Mouse (Mus musculus) lung, postnatal 0 days (tissue): ENCODE data around the gene Emd. TPM values are rescaled to one million over a fixed set of nuclear protein-coding genes. Genes with fewer than 3 reads are reported as not detected.

Experiments
- ATAC-seq: fragments of 200-750 bp; cut with Nextera tagmentation; 2 replicates; pipeline ENCODE4 v1.8.0; 2017; ENCODE audit warnings: moderate library complexity
- DNase-seq: peaks from one replicate; pipeline ENCODE4 v3.0.0-alpha.2; 2016; ENCODE audit warnings: low spot score
- H3K27ac ChIP-seq: fragments of 300-500 bp; sonication (generic); 2 replicates; pipeline ENCODE4 v1.5.1; 2014; ENCODE audit warnings: antibody characterized with exemption, mild to moderate bottlenecking, low read length, mixed read lengths
- H3K27me3 ChIP-seq: fragments of 300-500 bp; sonication (generic); replicated peaks from 2 replicates; pipeline ENCODE4 v1.6.1; 2014; ENCODE audit warnings: low read length, mixed read lengths; ENCODE audit not compliant: insufficient read depth
- H3K36me3 ChIP-seq: fragments of 300-500 bp; sonication (generic); 2 replicates; pipeline ENCODE4 v1.6.1; 2014; ENCODE audit warnings: low read length, mixed read lengths; ENCODE audit not compliant: insufficient read depth
- H3K4me1 ChIP-seq: fragments of 300-500 bp; sonication (generic); 2 replicates; pipeline ENCODE4 v1.6.1; 2014; ENCODE audit warnings: antibody characterized with exemption, low read depth, low read length, mixed read lengths; ENCODE audit not compliant: insufficient read depth
- H3K4me2 ChIP-seq: fragments of 300-500 bp; sonication (generic); replicated peaks from 2 replicates; pipeline ENCODE4 v1.6.1; 2014; ENCODE audit warnings: low read depth, mild to moderate bottlenecking, low read length, moderate library complexity, mixed read lengths
- H3K4me3 ChIP-seq: fragments of 300-500 bp; sonication (generic); 2 replicates; pipeline ENCODE4 v1.5.1; 2014; ENCODE audit warnings: low read depth, low read length
- H3K9ac ChIP-seq: fragments of 300-500 bp; sonication (generic); replicated peaks from 2 replicates; pipeline ENCODE4 v1.6.1; 2014; ENCODE audit warnings: low read depth, mild to moderate bottlenecking
- H3K9me3 ChIP-seq: fragments of 300-500 bp; sonication (generic); 2 replicates; pipeline ENCODE4 v1.6.1; 2016; ENCODE audit warnings: low read length, mixed read lengths
- CTCF ChIP-seq: IDR thresholded peaks from 2 replicates; pipeline ENCODE4 v1.5.1; 2016; ENCODE audit warnings: antibody characterized with exemption, mild to moderate bottlenecking
- EP300 ChIP-seq: IDR thresholded peaks from 2 replicates; pipeline ENCODE4 v1.6.1; 2016; ENCODE audit warnings: antibody characterized with exemption, mild to moderate bottlenecking, control low read depth
- WGBS: fragments of 180-500 bp; shearing (Covaris S2); extraction: QIAGEN DNeasy Blood & Tissue Kit; methylation state at CpG from one replicate; pipeline ENCODE4 v1.1.7; 2014; 5-methylcytosine and 5-hydroxymethylcytosine counted together
- polyA plus RNA-seq: library from polyadenylated mRNA; unstranded; fragments of >200 nt; fragmentation: Nextera tagmentation; extraction: Ambion mirVana; gene quantifications from 2 replicates; pipeline ENCODE4 v1.2.1, GENCODE M21; 2015

Gene Emd
- polyA plus RNA-seq, 1 experiment from 2014 or later: 16.1 TPM

DNA sequence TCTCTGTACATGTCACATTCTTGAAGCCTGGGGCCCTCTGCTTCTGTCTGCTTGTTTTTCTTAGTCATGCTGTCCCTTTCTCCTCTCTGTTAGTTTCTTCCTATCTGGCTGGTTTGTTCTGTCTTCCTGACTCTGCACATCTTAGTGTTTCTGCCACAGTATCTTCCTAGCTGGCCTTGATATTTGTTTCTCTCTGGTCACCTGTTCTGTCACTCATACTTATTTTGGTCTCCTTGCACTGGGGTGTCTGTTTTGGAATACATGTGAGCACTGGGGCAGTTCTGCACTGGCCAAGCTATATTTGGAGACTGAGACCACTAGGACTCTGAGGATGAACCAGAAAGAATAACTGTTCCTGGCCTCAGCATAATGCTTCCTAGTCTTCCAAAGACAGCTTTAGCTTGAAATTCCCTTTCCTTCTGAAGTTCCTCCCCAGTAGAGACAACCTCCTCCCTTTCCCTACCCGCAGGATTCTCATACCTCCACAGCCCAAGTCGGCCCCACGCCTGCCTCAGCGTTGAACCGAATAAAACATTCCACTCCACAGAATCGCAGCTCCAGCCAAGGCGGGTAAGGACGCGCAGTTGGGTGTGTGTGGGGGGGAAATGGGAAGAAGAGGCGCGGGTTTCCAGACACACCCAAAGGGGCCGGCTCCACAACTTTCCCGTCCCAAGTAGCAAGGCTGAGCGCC, 26.7 kb downstream of the Emd start:
- TF ChIP-seq EP300 (no peak), CTCF (no peak)
- Histone ChIP-seq H3K4me3 (peak overlapping the region; percentile 42), H3K27me3 (no peaks in the 10 kb centered on the region), H3K9me3 (no peaks in the 10 kb centered on the region), H3K9ac (0 out of 2 replicates have a peak overlapping the region, but pooled peaks have one; percentile 8), H3K27ac (peak overlapping the region; percentile 86; the same call in 1 of the 2 replicates), H3K36me3 (no peaks in the 10 kb centered on the region), H3K4me2 (peak overlapping the region; percentile 59), H3K4me1 (no peaks in the 10 kb centered on the region; the same call in 1 of the 2 replicates)
- DNase-seq (no peak), ATAC-seq (no peak)
- WGBS: 8% methylated on average over 14 of the region's 14 CpGs

DNA sequence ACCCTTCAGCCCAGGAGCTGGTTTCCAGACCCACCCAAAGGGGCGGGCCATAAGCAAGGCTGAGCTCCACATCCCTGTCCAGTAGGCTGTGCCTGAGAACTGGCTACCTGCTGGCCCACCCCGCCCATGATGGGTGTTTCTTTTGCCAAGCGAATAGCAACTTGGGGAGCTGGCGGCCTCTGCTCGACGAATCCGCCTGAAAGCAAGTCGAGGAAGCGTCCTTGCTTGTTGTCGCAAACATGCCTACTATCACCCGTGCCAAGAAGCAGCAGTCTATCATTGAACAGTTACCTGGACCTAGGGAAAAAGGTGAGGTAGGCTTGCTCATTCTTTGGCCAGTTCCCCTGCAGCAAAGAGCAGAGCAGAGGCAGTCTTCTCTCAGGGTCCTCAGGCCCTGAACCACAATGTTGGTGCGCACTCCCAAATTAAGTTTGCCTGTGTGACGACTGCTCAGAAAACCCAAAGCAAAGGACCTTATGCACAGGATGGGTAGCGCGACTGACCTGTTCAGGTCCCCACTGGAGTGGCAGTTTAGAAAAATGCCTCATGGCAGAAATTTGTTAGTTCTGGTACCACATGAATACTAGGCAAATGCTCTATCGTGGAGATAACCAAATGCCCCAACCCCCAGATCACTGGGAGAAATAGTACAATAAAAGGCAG, 27.4 kb downstream of the Emd start, which contains the start of the genes Taz and Dnase1l1:
TSS of gene Taz (plus strand) at position 181 of the 663 bp plus-strand sequence.
TSS of gene Dnase1l1 (minus strand) at position 606 of the 663 bp plus-strand sequence.
- peak; percentile 93 for ATAC-seq

DNA sequence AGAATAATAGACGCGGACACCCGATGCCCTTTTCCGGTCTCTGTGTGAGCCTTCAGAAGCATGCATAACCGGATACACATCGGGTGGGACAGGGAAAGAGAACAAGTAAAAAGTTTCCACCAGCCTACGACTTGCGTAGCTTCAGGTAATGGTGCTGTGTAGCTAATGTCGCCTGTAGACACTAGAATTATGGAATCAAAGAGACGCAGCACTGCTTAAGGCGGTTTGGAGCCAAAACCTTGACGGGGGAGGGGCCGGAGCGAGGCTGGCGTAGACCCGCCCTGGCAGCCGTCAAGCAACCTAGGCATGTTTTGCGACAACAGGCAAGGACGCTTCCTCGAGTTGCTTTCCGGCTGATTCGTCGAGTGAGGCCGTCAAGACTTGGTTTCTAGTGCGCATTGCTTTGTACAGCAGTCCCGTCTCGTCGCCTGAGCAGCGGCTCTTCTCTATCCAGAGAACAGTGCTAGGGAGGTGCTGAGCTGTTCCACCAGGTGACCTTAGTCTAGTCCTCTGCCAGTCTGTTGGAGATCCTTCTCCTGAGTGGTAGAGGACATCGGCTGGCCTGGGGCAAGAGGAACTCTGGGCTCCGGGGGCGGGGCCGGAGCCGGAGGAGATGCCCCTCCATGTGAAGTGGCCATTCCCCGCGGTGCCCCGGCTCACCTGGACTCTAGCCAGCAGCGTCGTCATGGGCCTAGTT, 28.1 kb downstream of the Emd start:
- no peaks in the 10 kb centered on the region for H3K9me3 ChIP-seq
- H3K9ac ChIP-seq: peak overlapping the region; percentile 44
- no peaks in the 10 kb centered on the region for H3K27me3 ChIP-seq
- 16% methylated on average over 38 of the region's 39 CpGs for WGBS
- no peaks in the 10 kb centered on the region; the same call in 1 of the 2 replicates for H3K4me1 ChIP-seq
- no peaks in the 10 kb centered on the region for H3K36me3 ChIP-seq
- peak overlapping the region; percentile 86 for H3K27ac ChIP-seq
- DNase-seq (peak; percentile 92), ATAC-seq (peak; percentile 75)
- peak overlapping the region; percentile 59 for H3K4me2 ChIP-seq
- TF ChIP-seq EP300 (no peak), CTCF (no peak)
- peak overlapping the region; percentile 42 for H3K4me3 ChIP-seq

More for the DNA sequence above, 27.4 kb downstream of the Emd start, which contains the start of the genes Taz and Dnase1l1:
- Histone ChIP-seq H3K4me1 (no peaks in the 10 kb centered on the region; the same call in 1 of the 2 replicates), H3K9me3 (no peaks in the 10 kb centered on the region), H3K27ac (peak within 1 kb of the TSS; percentile 86), H3K4me2 (peak within 1 kb of the TSS; percentile 59), H3K27me3 (no peaks in the 10 kb centered on the region), H3K36me3 (no peaks in the 10 kb centered on the region), H3K9ac (peak within 1 kb of the TSS; percentile 44), H3K4me3 (peak within 1 kb of the TSS; percentile 42)
- DNase-seq: peak; percentile 95
- TF ChIP-seq CTCF (peak; percentile 20; the same call in 1 of the 2 replicates), EP300 (no peak)
- 9% methylated on average over 16 of the region's 16 CpGs for WGBS

DNA sequence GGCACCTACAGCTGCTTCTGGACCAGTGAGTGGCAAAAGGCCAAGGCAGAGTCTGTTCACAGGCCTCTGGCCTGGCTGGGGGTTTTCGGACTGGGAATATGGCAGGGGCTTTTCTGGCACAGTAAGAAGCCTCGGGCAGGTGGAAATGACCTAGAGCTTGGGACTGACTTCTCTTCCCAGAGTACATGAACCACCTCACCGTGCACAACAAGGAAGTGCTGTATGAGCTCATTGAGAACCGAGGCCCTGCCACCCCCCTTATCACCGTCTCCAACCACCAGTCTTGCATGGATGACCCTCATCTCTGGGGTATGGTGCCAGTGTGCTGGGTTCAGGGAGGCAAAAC, 28.6 kb downstream of the Emd start:
- 45% methylated on average over 5 of the region's 5 CpGs for WGBS
- Histone ChIP-seq H3K36me3 (no peaks in the 10 kb centered on the region), H3K9ac (peak overlapping the region; percentile 44), H3K4me1 (no peaks in the 10 kb centered on the region; the same call in 1 of the 2 replicates), H3K4me3 (peak overlapping the region; percentile 42), H3K27ac (peak overlapping the region; percentile 86), H3K27me3 (no peaks in the 10 kb centered on the region), H3K4me2 (peak overlapping the region; percentile 59), H3K9me3 (no peaks in the 10 kb centered on the region)
- no peak; the same call in 1 of the 2 replicates for ATAC-seq
- TF ChIP-seq CTCF (no peak), EP300 (no peak)
- DNase-seq: no peak

DNA sequence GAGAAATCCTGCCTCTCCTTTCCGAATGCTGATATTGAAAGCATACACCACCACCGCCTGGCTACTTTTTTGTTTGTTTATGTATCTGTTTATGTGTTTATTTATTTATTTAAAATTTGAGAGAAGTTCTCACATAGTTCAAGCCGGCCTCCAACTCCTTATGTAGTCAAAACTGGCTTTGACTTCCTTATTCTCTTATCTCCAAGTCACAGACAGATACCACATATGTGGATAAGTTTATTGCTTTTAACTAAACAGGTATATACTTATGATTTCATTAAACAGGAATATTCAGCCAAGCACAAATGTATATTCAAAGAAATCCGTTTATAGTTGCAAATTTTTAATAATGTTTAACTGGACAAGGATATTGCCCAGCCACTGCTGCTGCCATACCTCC, 38.9 kb downstream of the Emd start:
- H3K27ac ChIP-seq: no peak overlapping the region
- no peaks in the 10 kb centered on the region for H3K27me3 ChIP-seq
- no peaks in the 10 kb centered on the region for H3K9me3 ChIP-seq
- H3K36me3 ChIP-seq: no peaks in the 10 kb centered on the region
- H3K4me1 ChIP-seq: no peaks in the 10 kb centered on the region
- TF ChIP-seq EP300 (no peak), CTCF (no peak)
- H3K4me2 ChIP-seq: no peak overlapping the region
- no peak for DNase-seq
- 64% methylated on average over 4 of the region's 4 CpGs for WGBS
- no peak overlapping the region for H3K4me3 ChIP-seq
- no peak for ATAC-seq
- no peak overlapping the region for H3K9ac ChIP-seq
